In the genomic region with DNA sequence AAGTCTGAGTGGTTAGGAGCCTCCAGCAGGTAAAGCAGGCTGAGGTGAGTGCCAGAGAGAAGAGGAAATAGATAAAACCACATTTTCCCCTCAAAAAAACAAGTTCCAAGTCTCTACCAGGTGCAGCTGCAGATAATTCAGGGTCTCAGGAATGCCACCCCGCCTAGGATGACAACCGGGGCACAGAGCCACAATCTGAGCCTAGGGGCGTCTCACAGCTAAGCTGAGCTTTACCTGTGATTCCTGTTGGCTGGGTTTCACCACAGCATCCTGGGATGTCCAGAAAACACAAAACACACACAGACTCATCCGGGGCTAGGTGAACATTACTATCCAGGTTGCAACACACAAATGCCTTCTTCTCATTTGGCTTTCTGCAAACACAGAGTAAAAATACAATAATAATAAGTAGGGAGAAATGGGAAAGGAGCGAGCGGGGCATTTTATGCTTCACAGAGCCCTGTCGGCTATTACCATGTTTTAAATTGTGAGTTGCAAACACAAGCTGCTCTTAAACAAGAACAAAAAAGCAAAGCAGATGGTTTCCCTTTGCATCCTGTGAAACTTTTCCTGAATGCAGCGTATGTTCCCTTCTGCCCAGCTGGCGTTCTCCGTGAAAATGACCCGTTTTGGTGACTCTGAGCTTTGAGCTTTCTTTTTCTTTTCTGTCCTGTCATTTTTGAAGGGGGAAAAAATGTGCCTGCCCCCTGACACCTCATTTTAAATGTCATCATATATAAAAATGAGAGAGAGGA, we compare ENCODE assay signal across 16 mouse cellular contexts.
DNase-seq lines count a peak whose midpoint lies in the region; ATAC-seq lines count a peak whose summit lies in the region.
"Had no signal": no experiment of that assay in that cellular context is flagged by ENCODE, and none has a peak within 500 bp of the region (broad histone marks: within the 10 kb centered on the region; RNA-seq: fewer than 3 reads in every experiment).

No protein-coding gene starts in this region.

- no peak overlapping the region for H3K4me3 ChIP-seq in liver, embryonic 12.5 days
- H3K4me3 ChIP-seq: liver, embryonic 15.5 days; stomach, embryonic 15.5 days had no signal

- no peaks in the 10 kb centered on the region for H3K36me3 ChIP-seq in liver, embryonic 12.5 days
- H3K36me3 ChIP-seq: liver, embryonic 15.5 days; stomach, embryonic 15.5 days had no signal

- WGBS in liver, embryonic 12.5 days (ENCODE audit: insufficient replicate concordance) = 64% methylated on average over 11 of the region's 11 CpGs

- no peaks in the 10 kb centered on the region for H3K4me1 ChIP-seq in liver, embryonic 12.5 days
- H3K4me1 ChIP-seq: liver, embryonic 15.5 days; stomach, embryonic 15.5 days had no signal

- ATAC-seq in liver, embryonic 12.5 days = no peak
- ATAC-seq: hindbrain, embryonic 16.5 days; midbrain, embryonic 16.5 days had no signal

- H3K27ac ChIP-seq in liver, embryonic 12.5 days = no peak overlapping the region
- H3K27ac ChIP-seq: liver, embryonic 15.5 days; stomach, embryonic 15.5 days had no signal

- H3K9me3 ChIP-seq in liver, embryonic 12.5 days (replicated peaks) = 0 out of 2 replicates have a peak, but pooled peaks cover 3% of the 10 kb centered on the region
- H3K9me3 ChIP-seq: liver, embryonic 15.5 days; stomach, embryonic 15.5 days had no signal

- no peak overlapping the region for H3K4me2 ChIP-seq in liver, embryonic 12.5 days
- H3K4me2 ChIP-seq: liver, embryonic 15.5 days; stomach, embryonic 15.5 days had no signal

- DNase-seq in cerebellum, postnatal 10 days = peak; percentile 38 to 52
- no peak for DNase-seq in cerebellum, postnatal 4 days (ENCODE audit: low spot score in 2 of 2)
- peak; percentile 76 for DNase-seq in brain, adult 2 months (ENCODE audit: low read depth, low spot score)
- DNase-seq in layer of hippocampus, adult 8-10 months (ENCODE audit: low spot score in 2 of 2) = peak; percentile 33 to 71
- DNase-seq in left cerebral cortex, postnatal 36 days (ENCODE audit: low spot score in 2 of 2) = peak; percentile 28 to 34
- no peak for DNase-seq in embryo, embryonic 11 days
- no peak for DNase-seq in kidney, adult 18-20 months
- DNase-seq: adrenal gland, postnatal 10 days; gastrocnemius, postnatal 14 days; lung, postnatal 4 days; thymus, postnatal 36 days had no signal

- no peaks in the 10 kb centered on the region for H3K27me3 ChIP-seq in liver, embryonic 12.5 days (replicated peaks)
- H3K27me3 ChIP-seq: liver, embryonic 15.5 days; stomach, embryonic 15.5 days had no signal

- intact Hi-C loops in left cerebral cortex, postnatal 36 days (cut with DNase I) = no loop called here

- no peak overlapping the region for H3K9ac ChIP-seq in liver, embryonic 12.5 days
- H3K9ac ChIP-seq: liver, embryonic 15.5 days; stomach, embryonic 15.5 days had no signal

Comparison
In these comparisons a context has a peak if more than half of its experiments do, and no peak if none do; other contexts are left out.
1. DNase-seq: peak in cerebellum, postnatal 10 days (2 of 2), brain, adult 2 months (single experiment), layer of hippocampus, adult 8-10 months (2 of 2) and left cerebral cortex, postnatal 36 days (2 of 2); none in cerebellum, postnatal 4 days (0 of 2), embryo, embryonic 11 days (single experiment) and kidney, adult 18-20 months (single experiment).